Mouse (Mus musculus) embryonic facial prominence, embryonic 15.5 days (tissue): ENCODE results near the gene Tob2. TPM values are rescaled to one million over a fixed set of nuclear protein-coding genes. Genes with fewer than 3 reads are reported as not detected.

Experiments used
- ATAC-seq: fragments of 200-750 bp; cut with Nextera tagmentation; 2 replicates; pipeline ENCODE4 v1.8.0; 2017; ENCODE audit warnings: low read depth, moderate TSS enrichment; ENCODE audit not compliant: insufficient number of reproducible peaks, low FRiP score, low TSS enrichment
- H3K27ac ChIP-seq: fragments of 300-500 bp; sonication (generic); replicated peaks from 2 replicates; pipeline ENCODE4 v1.5.1; 2015; ENCODE audit warnings: mild to moderate bottlenecking, inconsistent platforms
- H3K27me3 ChIP-seq: fragments of 300-500 bp; sonication (generic); 2 replicates; pipeline ENCODE4 v1.6.1; 2015; ENCODE audit warnings: inconsistent platforms
- H3K36me3 ChIP-seq: fragments of 300-500 bp; sonication (generic); 2 replicates; pipeline ENCODE4 v1.6.1; 2015; ENCODE audit warnings: mild to moderate bottlenecking, inconsistent platforms
- H3K4me1 ChIP-seq: fragments of 300-500 bp; sonication (generic); 2 replicates; pipeline ENCODE4 v1.6.1; 2015; ENCODE audit warnings: inconsistent platforms
- H3K4me2 ChIP-seq: fragments of 300-500 bp; sonication (generic); replicated peaks from 2 replicates; pipeline ENCODE4 v1.6.1; 2015; ENCODE audit warnings: mild to moderate bottlenecking, inconsistent platforms
- H3K4me3 ChIP-seq: fragments of 300-500 bp; sonication (generic); replicated peaks from 2 replicates; pipeline ENCODE4 v1.5.1; 2015; ENCODE audit warnings: mild to moderate bottlenecking, inconsistent platforms
- H3K9ac ChIP-seq: fragments of 300-500 bp; sonication (generic); 2 replicates; pipeline ENCODE4 v1.6.1; 2015; ENCODE audit warnings: inconsistent platforms
- H3K9me3 ChIP-seq: fragments of 300-500 bp; sonication (generic); replicated peaks from 2 replicates; pipeline ENCODE4 v1.6.1; 2016; ENCODE audit warnings: inconsistent platforms
- WGBS: fragments of 180-500 bp; shearing (Covaris S2); methylation state at CpG from one replicate; pipeline ENCODE4 v1.1.7; 2015; 5-methylcytosine and 5-hydroxymethylcytosine counted together
- polyA plus RNA-seq: library from polyadenylated mRNA; unstranded; fragments of >200 nt; fragmentation: Nextera tagmentation; extraction: Ambion mirVana; gene quantifications from 2 replicates; pipeline ENCODE4 v1.2.1, GENCODE M21; 2015

Gene Tob2
- polyA plus RNA-seq, 1 experiment from 2014 or later: 33.8 TPM

DNA sequence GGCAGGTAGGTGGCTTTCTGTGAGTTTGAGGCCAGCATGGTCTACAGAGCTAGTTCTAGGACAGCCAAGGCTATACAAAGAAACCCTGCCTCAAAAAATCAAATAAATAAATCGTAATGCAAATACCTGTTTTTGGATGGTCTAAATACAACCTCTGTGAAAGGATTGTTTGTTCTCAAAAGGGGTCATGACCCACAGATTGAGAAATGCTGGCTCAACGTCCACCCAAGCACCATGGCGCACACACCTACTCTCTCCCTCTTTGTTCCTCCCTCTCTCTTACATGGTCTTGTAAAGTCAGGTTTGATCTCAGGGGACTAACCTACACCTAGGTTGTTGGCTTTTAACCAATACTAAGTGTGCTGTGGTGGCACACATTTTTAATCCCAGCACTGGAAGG lies 36.0 kb downstream of the Tob2 start:
- Histone ChIP-seq H3K36me3 (peaks cover 90% of the 10 kb centered on the region), H3K4me3 (no peak overlapping the region), H3K4me2 (no peak overlapping the region), H3K4me1 (no peaks in the 10 kb centered on the region), H3K27ac (no peak overlapping the region), H3K27me3 (no peaks in the 10 kb centered on the region), H3K9ac (no peak overlapping the region), H3K9me3 (no peaks in the 10 kb centered on the region)
- ATAC-seq: no peak
- WGBS: 80% methylated on average over 3 of the region's 3 CpGs

DNA sequence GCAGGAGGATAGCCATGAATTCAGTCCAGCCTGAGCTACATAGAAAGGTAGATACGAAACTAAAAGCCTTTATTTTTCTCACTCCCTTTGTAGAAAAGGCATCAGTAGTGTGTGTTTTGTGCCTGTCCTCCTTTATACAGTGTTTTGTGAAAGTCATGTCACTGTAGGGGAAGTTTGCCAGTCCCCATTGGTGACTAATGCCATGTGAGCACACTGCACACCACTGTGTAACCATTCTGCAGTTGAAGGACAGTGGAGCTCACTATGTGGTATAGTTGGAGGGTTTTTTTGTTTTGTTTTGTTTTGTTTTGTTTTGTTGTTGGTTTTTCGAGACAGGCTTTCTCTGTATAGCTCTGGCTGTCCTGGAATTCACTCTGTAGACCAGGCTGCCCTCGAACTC lies 40.2 kb downstream of the Tob2 start:
- WGBS: 87% methylated on average over 3 of the region's 3 CpGs
- Histone ChIP-seq H3K4me3 (no peak overlapping the region), H3K4me1 (0 out of 2 replicates have a peak, but pooled peaks cover 6% of the 10 kb centered on the region), H3K27ac (no peak overlapping the region), H3K27me3 (no peaks in the 10 kb centered on the region), H3K9ac (no peak overlapping the region), H3K36me3 (peaks cover 76% of the 10 kb centered on the region), H3K9me3 (no peaks in the 10 kb centered on the region), H3K4me2 (no peak overlapping the region)
- no peak for ATAC-seq

DNA sequence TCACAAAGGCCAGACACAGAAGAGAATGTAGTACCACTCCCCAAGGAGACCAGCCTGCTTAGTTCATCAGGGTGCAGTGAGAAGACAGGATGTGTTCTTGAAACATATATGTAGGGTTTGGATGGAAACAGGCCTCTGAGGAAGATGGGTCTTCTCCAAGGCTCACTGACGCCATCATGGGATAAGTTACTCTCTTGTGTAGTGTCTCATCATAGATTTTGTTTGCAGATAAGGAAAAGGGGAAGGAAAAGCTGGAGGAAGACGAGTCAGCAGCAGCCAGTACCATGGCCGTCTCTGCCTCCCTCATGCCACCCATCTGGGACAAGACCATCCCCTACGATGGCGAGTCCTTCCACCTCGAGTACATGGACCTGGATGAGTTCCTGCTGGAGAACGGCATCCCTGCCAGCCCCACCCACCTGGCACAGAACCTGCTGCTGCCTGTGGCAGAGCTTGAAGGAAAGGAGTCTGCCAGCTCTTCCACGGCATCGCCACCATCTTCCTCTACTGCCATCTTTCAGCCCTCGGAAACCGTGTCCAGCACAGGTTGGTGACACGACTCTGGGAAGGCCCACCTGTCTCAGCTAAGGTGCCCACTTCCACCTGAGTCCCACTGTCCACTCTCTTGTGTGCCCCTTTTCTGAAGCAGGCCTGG lies 43.8 kb downstream of the Tob2 start:
- no peaks in the 10 kb centered on the region for H3K9me3 ChIP-seq
- H3K4me2 ChIP-seq: no peak overlapping the region
- H3K4me1 ChIP-seq: peaks cover 31% of the 10 kb centered on the region
- no peak overlapping the region for H3K9ac ChIP-seq
- H3K36me3 ChIP-seq: peaks cover 46% of the 10 kb centered on the region
- H3K27ac ChIP-seq: no peak overlapping the region
- 87% methylated on average over 12 of the region's 12 CpGs for WGBS
- H3K27me3 ChIP-seq: no peaks in the 10 kb centered on the region
- ATAC-seq: no peak
- H3K4me3 ChIP-seq: no peak overlapping the region

DNA sequence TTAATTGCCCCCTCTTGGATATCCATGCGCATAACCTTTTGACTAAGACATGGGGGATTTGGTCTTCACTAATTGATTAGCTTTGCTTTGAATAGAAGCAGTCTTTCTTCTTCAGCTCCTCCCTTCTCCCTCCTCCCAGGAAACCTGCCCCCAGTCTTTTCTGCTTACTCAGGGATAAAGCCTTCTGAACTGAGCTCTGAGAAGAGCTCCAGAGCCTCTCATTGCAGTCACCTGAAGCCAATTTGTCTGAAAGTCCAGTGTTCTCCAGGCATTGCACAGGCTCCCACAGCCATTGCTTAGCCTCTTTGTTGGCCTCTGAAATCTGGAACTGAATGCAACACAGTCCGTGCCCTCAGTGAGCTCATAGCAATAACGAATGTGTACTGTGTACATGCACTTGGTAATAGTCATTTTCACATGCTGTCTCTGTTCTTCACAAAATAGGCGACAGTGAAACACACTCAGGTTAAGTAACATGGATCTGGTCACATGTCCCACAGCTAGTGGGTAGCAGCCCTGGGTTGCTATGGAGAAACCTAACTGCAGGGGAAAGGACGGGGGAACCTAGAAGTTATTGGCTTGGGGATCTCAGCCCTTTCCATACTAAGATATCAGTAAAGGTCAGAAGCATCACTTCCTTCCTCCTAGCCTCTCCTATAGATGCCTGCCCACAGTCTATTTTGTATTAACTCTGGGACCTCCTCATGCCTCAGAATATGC lies 44.5 kb downstream of the Tob2 start:
- WGBS: 61% methylated on average over 5 of the region's 5 CpGs
- peaks cover 40% of the 10 kb centered on the region for H3K36me3 ChIP-seq
- H3K27ac ChIP-seq: 0 out of 2 replicates have a peak overlapping the region, but pooled peaks have one; percentile 11
- no peaks in the 10 kb centered on the region for H3K27me3 ChIP-seq
- ATAC-seq: no peak
- H3K4me1 ChIP-seq: peaks cover 38% of the 10 kb centered on the region
- no peaks in the 10 kb centered on the region for H3K9me3 ChIP-seq
- H3K4me2 ChIP-seq: no peak overlapping the region
- no peak overlapping the region for H3K9ac ChIP-seq
- no peak overlapping the region for H3K4me3 ChIP-seq

DNA sequence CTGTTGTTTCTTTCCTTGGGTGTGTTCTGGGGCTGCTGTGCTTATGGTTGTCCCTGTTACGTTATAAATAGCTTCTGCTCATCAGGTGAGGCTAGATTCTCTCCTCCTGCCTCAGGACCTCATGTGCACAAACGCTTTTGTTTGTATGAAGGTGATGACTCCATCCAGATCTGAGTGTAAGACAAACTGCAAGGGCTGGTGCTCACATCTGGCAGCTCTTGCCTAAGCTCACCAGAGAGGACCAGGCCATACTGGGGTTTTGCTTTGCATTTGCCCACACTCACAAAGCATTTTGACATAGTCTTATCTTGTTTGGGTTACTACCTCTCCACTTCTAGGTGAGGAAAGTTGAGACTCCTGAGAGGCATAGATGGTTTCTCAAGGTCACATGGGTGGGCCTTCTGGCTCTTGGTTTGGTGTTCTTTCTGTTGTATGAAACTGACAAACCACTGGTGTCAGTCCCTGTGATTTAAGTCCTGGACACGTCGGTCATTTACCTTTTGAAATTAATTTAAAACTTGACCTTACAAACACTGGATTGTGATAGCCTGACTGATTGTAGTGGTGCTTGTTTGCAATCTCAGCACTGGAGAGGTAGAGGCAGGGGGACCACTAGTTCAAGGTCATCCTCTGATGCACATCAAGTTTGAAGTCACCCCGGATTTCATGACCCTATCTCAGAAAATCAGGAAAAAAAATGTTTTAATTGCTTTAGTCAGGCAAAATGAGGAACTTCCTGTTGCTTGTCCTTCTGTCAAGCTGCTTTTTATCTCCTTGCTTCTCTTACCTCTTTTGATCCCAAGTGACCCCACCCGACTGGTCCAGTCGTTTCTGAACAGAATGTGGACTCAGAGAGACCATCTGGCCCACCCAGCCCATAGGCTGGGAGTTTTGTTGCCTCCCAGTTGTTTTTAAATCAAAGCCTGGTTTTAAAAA lies 45.6 kb downstream of the Tob2 start:
- no peaks in the 10 kb centered on the region for H3K9me3 ChIP-seq
- H3K4me1 ChIP-seq: peaks cover 43% of the 10 kb centered on the region
- no peak overlapping the region; the same call in 1 of the 2 replicates for H3K9ac ChIP-seq
- peak overlapping the region; percentile 79 for H3K4me2 ChIP-seq
- H3K27ac ChIP-seq: no peak overlapping the region
- 52% methylated on average over 7 of the region's 7 CpGs for WGBS
- H3K4me3 ChIP-seq: peak overlapping the region; percentile 82
- no peak for ATAC-seq
- H3K27me3 ChIP-seq: no peaks in the 10 kb centered on the region
- H3K36me3 ChIP-seq: peaks cover 30% of the 10 kb centered on the region

DNA sequence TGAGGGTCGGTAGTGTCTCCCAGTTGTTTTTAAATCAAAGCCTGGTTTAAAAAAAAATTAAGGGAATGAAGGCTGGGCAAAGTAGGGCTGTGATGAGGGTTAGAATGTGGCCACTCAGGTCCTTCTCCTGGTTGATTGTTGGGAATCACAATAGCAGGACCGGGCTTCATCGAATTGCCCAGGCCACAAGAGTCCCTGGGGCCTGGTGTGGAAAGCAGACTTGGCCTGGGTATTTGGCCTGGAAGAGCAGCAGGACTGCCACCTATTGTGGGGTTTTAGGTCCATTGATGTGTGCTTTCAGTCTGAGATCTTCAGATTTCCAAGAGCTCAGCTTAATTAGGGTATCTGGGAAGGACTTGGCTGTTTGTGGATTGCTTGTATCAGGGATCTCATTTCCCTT lies 46.3 kb downstream of the Tob2 start:
- H3K27ac ChIP-seq: 0 out of 2 replicates have a peak overlapping the region, but pooled peaks have one; percentile 44
- no peak for ATAC-seq
- 43% methylated on average over 3 of the region's 3 CpGs for WGBS
- no peaks in the 10 kb centered on the region for H3K27me3 ChIP-seq
- no peaks in the 10 kb centered on the region for H3K9me3 ChIP-seq
- H3K4me3 ChIP-seq: peak overlapping the region; percentile 82
- H3K4me1 ChIP-seq: peaks cover 43% of the 10 kb centered on the region
- H3K4me2 ChIP-seq: peak overlapping the region; percentile 79
- H3K36me3 ChIP-seq: peaks cover 24% of the 10 kb centered on the region
- H3K9ac ChIP-seq: peak overlapping the region; percentile 73

DNA sequence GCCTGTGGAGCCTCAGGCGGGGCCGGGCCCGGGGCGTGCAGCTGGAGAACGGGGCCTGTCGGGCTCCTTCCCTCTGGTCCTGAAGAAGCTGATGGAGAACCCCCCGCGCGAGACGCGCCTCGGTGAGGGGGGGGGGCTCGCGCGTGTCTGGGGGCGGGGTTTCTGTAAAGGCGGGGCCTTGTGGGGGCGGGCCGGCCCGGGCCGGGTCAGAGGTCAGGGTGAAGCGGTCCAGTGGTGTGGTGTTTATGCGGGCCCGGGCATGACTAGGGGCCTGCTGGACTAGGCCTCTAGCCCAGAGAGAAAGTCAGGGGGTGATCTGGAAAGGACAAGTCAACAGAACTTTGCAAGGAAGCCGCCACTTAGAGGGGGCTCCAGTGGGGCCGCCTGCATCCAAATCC lies 47.0 kb downstream of the Tob2 start:
- peak overlapping the region; percentile 79 for H3K4me2 ChIP-seq
- H3K9ac ChIP-seq: peak overlapping the region; percentile 73
- no peaks in the 10 kb centered on the region for H3K27me3 ChIP-seq
- no peaks in the 10 kb centered on the region for H3K9me3 ChIP-seq
- 1% methylated on average over 16 of the region's 26 CpGs for whole genome bisulfite sequencing
- peak overlapping the region; percentile 89 for H3K27ac ChIP-seq
- H3K36me3 ChIP-seq: peaks cover 17% of the 10 kb centered on the region
- ATAC-seq: peak; percentile 1; the same call in 1 of the 2 replicates
- H3K4me3 ChIP-seq: peak overlapping the region; percentile 82
- H3K4me1 ChIP-seq: peaks cover 43% of the 10 kb centered on the region

DNA sequence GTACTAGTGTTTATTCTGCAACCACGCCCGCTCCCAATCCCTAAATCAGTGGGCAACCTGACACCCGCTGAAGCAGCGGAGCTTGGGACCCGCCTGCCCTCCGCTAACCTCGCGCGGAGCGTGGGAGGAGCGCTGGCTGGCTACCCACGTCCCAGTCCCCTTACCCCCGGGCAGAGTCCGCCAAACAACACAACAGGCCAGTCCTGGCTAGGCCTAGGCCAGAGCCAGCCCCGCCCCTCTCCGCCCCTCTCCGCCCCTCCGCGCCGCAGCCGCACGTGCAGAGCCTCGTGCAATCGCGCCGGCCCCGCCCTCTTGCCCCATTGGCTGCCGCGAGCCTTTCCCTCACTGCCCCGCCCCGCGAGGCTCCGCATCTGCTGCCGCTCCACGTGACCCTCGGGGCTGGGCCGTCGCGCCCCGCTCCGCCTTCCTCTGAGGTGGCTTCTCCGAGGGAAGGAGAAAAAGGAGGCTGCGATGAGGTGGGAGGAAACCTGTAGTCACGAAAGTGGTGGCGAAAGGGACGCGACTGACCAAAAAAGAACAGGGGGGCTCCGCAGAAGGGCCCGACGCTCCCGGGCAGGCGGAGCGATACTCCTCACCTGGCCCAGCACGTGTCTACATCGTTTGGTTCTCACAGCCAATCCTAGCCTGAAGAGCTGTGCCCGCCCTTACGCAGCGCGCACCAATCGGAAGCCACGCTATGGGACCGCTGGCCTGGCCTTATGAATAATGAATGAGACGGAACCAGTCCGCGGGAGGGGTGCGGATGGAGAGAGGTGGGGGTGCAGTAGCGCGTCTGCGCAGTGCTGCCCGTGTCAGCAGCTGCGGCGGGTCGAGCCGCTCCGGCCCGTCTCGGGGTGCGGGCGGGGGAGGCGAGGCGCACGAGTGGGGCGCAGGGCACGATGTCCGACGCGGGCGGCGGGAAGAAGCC lies 47.7 kb downstream of the Tob2 start:
- under 1% methylated on average over 84 of the region's 89 CpGs for WGBS
- Histone ChIP-seq H3K27me3 (no peaks in the 10 kb centered on the region), H3K4me2 (peak overlapping the region; percentile 79), H3K9me3 (no peaks in the 10 kb centered on the region), H3K27ac (peak overlapping the region; percentile 97), H3K36me3 (peaks cover 12% of the 10 kb centered on the region), H3K9ac (peak overlapping the region; percentile 73), H3K4me1 (peaks cover 46% of the 10 kb centered on the region), H3K4me3 (peak overlapping the region; percentile 82)
- peak; percentile 98 for ATAC-seq

DNA sequence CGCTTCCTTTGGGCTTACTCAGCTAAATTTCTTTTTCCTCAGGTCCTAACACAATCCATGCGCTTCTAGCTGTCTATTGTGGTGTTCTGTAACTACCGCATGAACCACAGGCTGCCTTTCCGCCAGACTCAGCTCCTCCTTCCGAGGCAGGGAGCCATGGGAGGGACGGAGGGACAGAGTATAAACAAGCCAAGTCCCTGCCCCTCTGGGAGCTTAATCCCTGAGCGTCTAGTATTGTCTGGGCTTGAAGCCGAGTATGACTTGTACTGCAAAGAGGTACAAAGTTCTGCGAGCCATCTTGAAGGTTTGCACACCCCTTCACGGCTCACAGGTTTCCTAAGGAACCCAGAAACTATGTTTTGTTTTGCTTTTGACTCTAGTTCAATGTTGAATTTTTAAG lies 48.4 kb downstream of the Tob2 start:
- Histone ChIP-seq H3K9ac (peak overlapping the region; percentile 21; the same call in 1 of the 2 replicates), H3K27ac (peak overlapping the region; percentile 97), H3K4me2 (peak overlapping the region; percentile 79), H3K27me3 (no peaks in the 10 kb centered on the region), H3K9me3 (no peaks in the 10 kb centered on the region), H3K4me3 (peak overlapping the region; percentile 82), H3K4me1 (peaks cover 54% of the 10 kb centered on the region), H3K36me3 (peaks cover 4% of the 10 kb centered on the region)
- ATAC-seq: peak; percentile 56
- WGBS: under 1% methylated on average over 10 of the region's 10 CpGs

DNA sequence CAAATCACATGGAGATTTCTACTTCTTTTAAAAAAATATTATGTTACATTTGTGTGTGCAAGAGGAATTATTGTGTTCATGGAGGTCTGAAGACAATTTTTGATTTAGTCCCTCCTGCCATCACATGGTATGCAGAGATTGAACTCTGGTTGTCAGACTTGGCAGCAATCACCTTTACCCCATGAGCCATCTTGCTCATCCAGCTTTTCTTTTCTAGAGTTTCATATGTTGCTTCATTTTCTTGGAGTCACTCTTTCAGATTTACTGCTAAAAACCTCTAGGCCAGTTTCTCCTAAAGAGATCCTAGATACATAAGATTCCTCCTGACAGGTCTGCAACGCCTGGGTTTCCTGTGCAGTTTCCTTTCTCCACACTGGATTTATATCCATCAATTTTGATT lies 49.0 kb downstream of the Tob2 start:
- ATAC-seq: no peak
- Histone ChIP-seq H3K36me3 (no peaks in the 10 kb centered on the region), H3K9me3 (no peaks in the 10 kb centered on the region), H3K4me1 (peaks cover 60% of the 10 kb centered on the region), H3K4me2 (peak overlapping the region; percentile 79), H3K27me3 (no peaks in the 10 kb centered on the region), H3K4me3 (peak overlapping the region; percentile 82), H3K27ac (peak overlapping the region; percentile 97), H3K9ac (no peak overlapping the region; the same call in 1 of the 2 replicates)
- 21% methylated on average over 1 of the region's 1 CpGs for WGBS
